Mouse (Mus musculus): Measurements from ENCODE around the gene Tbc1d9b.
"Not testable (repeated sequence)": the region's sequence is repeated elsewhere in the genome, so short reads cannot be mapped to it uniquely, and the experiment has no call there.

The Tbc1d9b gene

GRCm38 (mm10) chr11:50138206-50138822 is 7.1 kb downstream of the Tbc1d9b start:
- peak; percentile 67 for DNase-seq

GRCm38 (mm10) chr11:50139571-50139970 is 8.4 kb downstream of the Tbc1d9b start:
- DNase-seq = no peak

- no peak for DNase-seq
These were observed 14.3 kb downstream of the Tbc1d9b start for GRCm38 (mm10) chr11:50145529-50145928.

GRCm38 (mm10) chr11:50146121-50146520 is 14.9 kb downstream of the Tbc1d9b start:
- no peak for DNase-seq

GRCm38 (mm10) chr11:50147267-50147957 is 16.2 kb downstream of the Tbc1d9b start:
- no peak for DNase-seq

GRCm38 (mm10) chr11:50147958-50148476 is 16.8 kb downstream of the Tbc1d9b start:
- DNase-seq = peak; percentile 60

GRCm38 (mm10) chr11:50149200-50149599 is 18.0 kb downstream of the Tbc1d9b start:
- DNase-seq = no peak

- DNase-seq = no peak
These were observed 18.5 kb downstream of the Tbc1d9b start for GRCm38 (mm10) chr11:50149603-50150150.

- DNase-seq = no peak
These were observed 20.2 kb downstream of the Tbc1d9b start for GRCm38 (mm10) chr11:50151374-50151773.

- DNase-seq = no peak
These were observed 23.0 kb downstream of the Tbc1d9b start for GRCm38 (mm10) chr11:50154166-50154565.

- DNase-seq = no peak
These were observed 23.8 kb downstream of the Tbc1d9b start for GRCm38 (mm10) chr11:50154777-50155520.

- DNase-seq = no peak
These were observed 24.6 kb downstream of the Tbc1d9b start for GRCm38 (mm10) chr11:50155785-50156184.

- DNase-seq = no peak
These were observed 25.6 kb downstream of the Tbc1d9b start for GRCm38 (mm10) chr11:50156725-50157258.

GRCm38 (mm10) chr11:50158346-50158745 is 27.1 kb downstream of the Tbc1d9b start:
- no peak for DNase-seq

- DNase-seq = no peak
These were observed 28.2 kb downstream of the Tbc1d9b start for GRCm38 (mm10) chr11:50159347-50159746.

- peak; percentile 46 for DNase-seq
These were observed 30.5 kb downstream of the Tbc1d9b start for GRCm38 (mm10) chr11:50161578-50162304.

GRCm38 (mm10) chr11:50162338-50163050 is 31.3 kb downstream of the Tbc1d9b start:
- DNase-seq = no peak

GRCm38 (mm10) chr11:50168352-50168751 is 37.2 kb downstream of the Tbc1d9b start:
- DNase-seq = no peak

- not testable (repeated sequence) for DNase-seq
These were observed 43.0 kb downstream of the Tbc1d9b start, which contains the start of gene Mrnip for GRCm38 (mm10) chr11:50174111-50174729. Mrnip (plus strand) TSS chr11:50174444.

GRCm38 (mm10) chr11:50174730-50175187 is 43.6 kb downstream of the Tbc1d9b start:
- DNase-seq = peak; percentile 97

- DNase-seq = no peak
These were observed 45.2 kb downstream of the Tbc1d9b start for GRCm38 (mm10) chr11:50176351-50176750.

Data from cerebellum, adult 11-12 months (tissue).